Mouse (Mus musculus) liver, adult 2 months (tissue): ENCODE data around the gene Pigh. TPM values are rescaled to one million over a fixed set of nuclear protein-coding genes. Genes with fewer than 3 reads are reported as not detected.

Source experiments
- DNase-seq: peaks from one replicate; pipeline ENCODE4 v3.0.0-alpha.2; 2011; ENCODE audit warnings: low read depth, low spot score; ENCODE audit errors: extremely low read depth
- H3K27ac ChIP-seq: fragments of 200-500 bp; replicated peaks from 2 replicates; pipeline ENCODE4 v1.5.1; 2012; ENCODE audit warnings: low read depth, mild to moderate bottlenecking, control low read depth, inconsistent platforms, low read length; ENCODE audit not compliant: insufficient read depth
- H3K27me3 ChIP-seq: fragments of 200-500 bp; 2 replicates; pipeline ENCODE4 v1.6.1; 2012; ENCODE audit warnings: mild to moderate bottlenecking, moderate library complexity, low read length, inconsistent platforms; ENCODE audit not compliant: control insufficient read depth, insufficient read depth
- H3K36me3 ChIP-seq: fragments of 200-500 bp; 2 replicates; pipeline ENCODE4 v1.6.1; 2012; ENCODE audit warnings: low read length, inconsistent platforms; ENCODE audit not compliant: control insufficient read depth, insufficient read depth
- H3K4me1 ChIP-seq: fragments of 200-500 bp; 2 replicates; pipeline ENCODE4 v1.6.1; 2011; ENCODE audit warnings: low read length; ENCODE audit not compliant: control insufficient read depth, insufficient read depth
- H3K4me3 ChIP-seq: fragments of 200-500 bp; 2 replicates; pipeline ENCODE4 v1.5.1; 2011; ENCODE audit warnings: low read depth, mild to moderate bottlenecking, control low read depth, low read length, moderate library complexity; ENCODE audit not compliant: insufficient read depth
- H3K79me2 ChIP-seq: fragments of 200-500 bp; 2 replicates; pipeline ENCODE4 v1.6.1; 2012; ENCODE audit warnings: inconsistent platforms, mild to moderate bottlenecking, low read length, moderate library complexity; ENCODE audit not compliant: control insufficient read depth, insufficient read depth
- H3K9ac ChIP-seq: fragments of 200-500 bp; 2 replicates; pipeline ENCODE4 v1.6.1; 2012; ENCODE audit warnings: low read depth, mild to moderate bottlenecking, control low read depth, inconsistent platforms, low read length
- CTCF ChIP-seq: fragments of 200-500 bp; IDR thresholded peaks from 2 replicates; pipeline ENCODE4 v1.5.1; 2011; ENCODE audit warnings: low read depth, low read length, control low read depth
- POLR2A ChIP-seq: fragments of 200-500 bp; IDR thresholded peaks from 2 replicates; pipeline ENCODE4 v1.6.1; 2011; ENCODE audit warnings: low read length, control low read depth; ENCODE audit not compliant: insufficient read depth; ENCODE audit errors: extremely low read depth
- WGBS: fragments of 180-500 bp; shearing (Covaris S2); methylation state at CpG from one replicate; pipeline ENCODE4 v1.1.7; 2018; 5-methylcytosine and 5-hydroxymethylcytosine counted together
- polyA plus RNA-seq: library from polyadenylated mRNA; depleted of rRNA; stranded (reverse); fragments of >200 nt; gene quantifications from 2 replicates; pipeline ENCODE4 v1.2.3, GENCODE M21; 2012; rRNA removed
- total RNA-seq: library from RNA; depleted of rRNA; stranded (reverse); fragments of >200 nt; gene quantifications from 2 replicates; pipeline ENCODE4 v1.2.3, GENCODE M21; 2014; rRNA removed

The Pigh gene
- total RNA-seq (6.0 and 6.4 TPM in 2 replicates), polyA plus RNA-seq (4.4 and 4.6 TPM in 2 replicates)

DNA sequence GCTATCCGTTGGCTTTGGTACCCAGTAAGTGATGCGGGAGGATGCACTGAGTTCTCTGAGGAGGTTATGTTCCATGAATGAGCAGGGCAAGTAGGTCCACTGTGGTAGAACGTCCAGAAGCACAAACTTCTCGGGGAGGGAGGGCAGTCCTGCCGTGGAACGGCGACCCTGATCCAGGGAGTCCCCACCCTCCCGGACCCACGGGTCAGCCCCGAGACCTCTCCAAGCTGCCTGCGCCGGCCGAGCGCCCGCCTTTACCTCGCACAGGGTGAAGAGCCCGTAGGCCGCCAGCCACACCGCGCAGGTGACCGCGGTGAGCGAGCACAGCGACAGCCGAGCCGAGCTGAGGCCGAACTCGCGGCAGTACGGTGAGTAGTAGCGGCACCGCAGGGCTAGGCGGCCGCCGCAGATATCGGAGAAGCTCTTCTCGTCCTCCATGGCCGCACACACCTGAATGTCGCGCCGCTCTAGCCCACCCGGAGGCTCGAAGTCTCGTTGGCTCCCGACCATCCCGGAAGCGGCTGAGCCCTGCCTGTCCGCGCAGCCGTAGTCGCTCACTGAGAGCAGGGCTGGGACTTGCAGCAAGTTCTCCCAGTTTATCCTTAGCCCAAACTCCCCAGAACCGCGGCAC is at the start of gene Pigh:
Gene Pigh (minus strand): TSS at position 470 of the 631 bp plus-strand sequence.
- 1% methylated on average over 53 of the region's 53 CpGs for WGBS
- H3K36me3 ChIP-seq, result peaks cover 1% of the 10 kb centered on the region; the same call in 1 of the 2 replicates
- DNase-seq, result peak; percentile 71
- TF ChIP-seq POLR2A (no peak), CTCF (no peak)
- H3K4me1 ChIP-seq, result 0 out of 2 replicates have a peak, but pooled peaks cover 2% of the 10 kb centered on the region
- no peaks in the 10 kb centered on the region for H3K27me3 ChIP-seq
- peak within 1 kb of the TSS; percentile 96 for H3K9ac ChIP-seq
- H3K79me2 ChIP-seq, result no peaks in the 10 kb centered on the region
- no peak within 1 kb of the TSS for H3K27ac ChIP-seq
- H3K4me3 ChIP-seq, result peak within 1 kb of the TSS; percentile 98

DNA sequence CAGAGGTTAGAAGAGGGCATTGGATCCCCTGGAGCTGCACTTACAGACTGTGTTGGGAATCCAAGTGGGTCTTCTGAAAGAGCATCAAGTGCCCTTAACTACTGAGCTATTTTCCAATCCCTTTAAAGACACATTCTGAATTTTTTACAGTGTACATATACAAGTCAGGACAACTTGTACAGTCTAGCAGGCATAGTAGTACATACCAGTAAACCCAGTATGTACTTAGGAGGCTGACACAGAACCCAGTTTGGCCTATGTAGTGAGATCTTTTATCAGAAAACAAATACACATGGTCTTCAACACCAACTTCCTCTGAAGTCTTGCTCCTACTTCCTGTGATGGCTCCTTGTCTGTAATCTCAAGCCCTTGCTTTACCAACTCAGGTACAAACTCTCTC is 49.5 kb upstream of the Pigh start:
- TF ChIP-seq CTCF (no peak), POLR2A (no peak)
- Histone ChIP-seq H3K4me3 (no peak overlapping the region), H3K27me3 (0 out of 2 replicates have a peak, but pooled peaks cover 2% of the 10 kb centered on the region), H3K79me2 (no peaks in the 10 kb centered on the region), H3K36me3 (no peaks in the 10 kb centered on the region), H3K27ac (no peak overlapping the region), H3K4me1 (no peaks in the 10 kb centered on the region), H3K9ac (no peak overlapping the region)
- no peak for DNase-seq

DNA sequence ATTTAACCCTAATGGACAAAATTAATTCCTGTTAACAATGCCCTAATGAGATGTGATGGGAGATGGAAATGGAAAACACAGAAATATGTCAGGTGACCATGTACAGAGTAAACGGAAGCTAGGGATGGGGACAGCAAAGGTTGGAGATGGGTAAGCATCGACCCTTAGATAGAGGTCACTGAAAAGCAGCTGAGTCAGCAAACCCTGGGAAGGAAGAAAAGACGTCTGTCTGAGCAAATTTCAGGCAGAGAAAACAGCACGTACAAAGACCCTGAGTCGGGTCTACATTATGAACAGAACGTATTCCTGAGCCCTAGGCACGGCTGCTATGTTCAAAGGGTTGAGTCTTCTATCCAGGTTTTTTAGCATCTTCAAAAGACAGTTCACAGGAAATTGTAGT is 47.5 kb upstream of the Pigh start:
- Histone ChIP-seq H3K27me3 (peaks cover 6% of the 10 kb centered on the region; the same call in 1 of the 2 replicates), H3K79me2 (no peaks in the 10 kb centered on the region), H3K4me3 (no peak overlapping the region), H3K4me1 (no peaks in the 10 kb centered on the region), H3K36me3 (no peaks in the 10 kb centered on the region), H3K27ac (no peak overlapping the region), H3K9ac (no peak overlapping the region)
- DNase-seq, result no peak
- TF ChIP-seq CTCF (no peak), POLR2A (no peak)
- WGBS, result 79% methylated on average over 7 of the region's 7 CpGs

DNA sequence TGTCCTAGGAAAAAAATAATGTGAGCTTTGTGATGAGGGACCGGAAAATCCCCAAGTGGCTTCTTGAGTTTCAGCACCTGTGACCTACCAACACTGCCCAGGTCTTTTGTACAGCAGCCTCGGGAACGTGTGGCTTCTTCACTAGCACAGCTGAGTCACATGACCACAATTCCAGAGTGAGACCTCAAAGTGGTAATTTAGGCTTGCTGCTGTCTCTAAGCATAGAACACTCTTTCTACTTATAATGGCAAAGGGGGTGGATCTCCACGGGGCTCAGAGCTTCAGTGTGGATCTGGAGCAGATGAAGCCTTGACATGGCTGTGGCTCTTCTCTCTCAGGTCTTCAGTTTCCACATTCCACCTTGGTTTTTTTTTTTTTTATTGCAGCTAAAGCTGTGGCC is 45.7 kb upstream of the Pigh start:
- WGBS, result 45% methylated on average over 4 of the region's 4 CpGs
- Histone ChIP-seq H3K9ac (no peak overlapping the region), H3K4me1 (peaks cover 7% of the 10 kb centered on the region; the same call in 1 of the 2 replicates), H3K36me3 (no peaks in the 10 kb centered on the region), H3K27me3 (peaks cover 13% of the 10 kb centered on the region; the same call in 1 of the 2 replicates), H3K27ac (no peak overlapping the region), H3K4me3 (no peak overlapping the region), H3K79me2 (no peaks in the 10 kb centered on the region)
- TF ChIP-seq CTCF, result no peak
- no peak for TF ChIP-seq POLR2A
- no peak for DNase-seq

DNA sequence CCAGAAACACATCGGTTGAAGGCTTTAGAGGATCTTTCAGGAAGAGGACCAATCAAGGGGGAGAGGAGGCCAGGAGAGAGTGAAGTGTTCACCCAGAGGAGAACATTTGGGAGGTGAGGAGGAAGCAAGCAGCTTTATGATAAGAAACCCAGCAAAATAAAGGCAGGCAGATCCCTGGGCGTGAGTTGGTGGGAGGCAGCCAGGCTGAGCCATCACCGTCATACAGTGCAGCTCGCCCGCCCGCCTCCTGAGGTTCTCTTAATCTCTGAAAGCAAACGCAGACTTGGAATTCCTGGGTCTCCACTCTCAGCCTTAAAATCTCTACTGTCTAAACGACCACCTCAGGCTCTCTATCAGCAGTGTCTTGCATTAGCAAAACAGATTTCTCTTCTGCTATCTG is 45.2 kb upstream of the Pigh start:
- H3K4me1 ChIP-seq, result peaks cover 7% of the 10 kb centered on the region; the same call in 1 of the 2 replicates
- no peak for DNase-seq
- no peak overlapping the region for H3K9ac ChIP-seq
- H3K27ac ChIP-seq, result no peak overlapping the region
- H3K36me3 ChIP-seq, result no peaks in the 10 kb centered on the region
- WGBS, result 46% methylated on average over 8 of the region's 8 CpGs
- no peak overlapping the region for H3K4me3 ChIP-seq
- H3K79me2 ChIP-seq, result no peaks in the 10 kb centered on the region
- H3K27me3 ChIP-seq, result peaks cover 13% of the 10 kb centered on the region; the same call in 1 of the 2 replicates
- TF ChIP-seq POLR2A (no peak), CTCF (no peak)

DNA sequence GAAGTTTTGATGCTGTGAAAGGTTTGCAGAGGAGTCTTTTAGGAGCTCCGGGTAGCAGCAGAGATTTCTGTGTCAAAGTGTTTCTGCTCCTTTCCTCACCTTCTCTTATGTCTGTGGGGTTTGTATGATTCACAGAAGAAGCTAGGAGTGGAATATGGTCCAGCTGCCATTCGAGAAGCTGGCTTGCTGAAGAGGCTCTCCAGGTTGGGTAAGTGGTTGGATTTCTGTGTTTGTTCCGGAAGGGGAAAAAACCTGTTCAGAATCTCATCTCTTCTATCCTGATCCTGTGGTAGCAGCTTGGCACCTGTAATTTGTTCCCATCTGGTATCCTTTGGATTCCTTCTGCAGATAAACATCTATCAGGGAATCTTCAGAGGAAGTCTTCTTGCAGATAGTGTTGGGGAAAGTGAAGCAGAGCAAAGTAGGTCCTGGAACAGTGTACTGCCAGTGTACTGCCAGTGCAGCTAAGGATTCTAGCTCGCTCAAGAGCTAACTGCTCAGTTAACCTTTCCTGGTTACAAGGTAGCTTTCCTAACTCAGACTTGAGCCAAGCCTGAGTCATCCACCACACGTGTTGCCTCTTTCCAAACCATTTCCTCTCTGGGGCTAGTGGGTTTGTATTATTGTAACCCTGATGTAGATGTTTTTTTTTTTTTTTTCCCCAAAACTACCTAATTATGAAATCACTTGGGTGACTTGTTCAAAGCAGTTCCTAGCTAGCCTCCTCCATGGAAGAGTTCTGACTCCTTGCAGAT is 42.4 kb upstream of the Pigh start:
- DNase-seq, result no peak
- no peak overlapping the region for H3K9ac ChIP-seq
- H3K79me2 ChIP-seq, result no peaks in the 10 kb centered on the region
- peaks cover 7% of the 10 kb centered on the region; the same call in 1 of the 2 replicates for H3K4me1 ChIP-seq
- WGBS, result 41% methylated on average over 5 of the region's 5 CpGs
- no peak overlapping the region for H3K27ac ChIP-seq
- no peak for TF ChIP-seq CTCF
- no peak for TF ChIP-seq POLR2A
- H3K4me3 ChIP-seq, result no peak overlapping the region
- no peaks in the 10 kb centered on the region for H3K36me3 ChIP-seq
- peaks cover 13% of the 10 kb centered on the region; the same call in 1 of the 2 replicates for H3K27me3 ChIP-seq
